Mouse (Mus musculus) neural tube, embryonic 12.5 days (tissue): ENCODE measurements around the gene Napb. TPM values are rescaled to one million over a fixed set of nuclear protein-coding genes. Genes with fewer than 3 reads are reported as not detected.
"Not testable (repeated sequence)": the region's sequence is repeated elsewhere in the genome, so short reads cannot be mapped to it uniquely, and the experiment has no call there.

Experiments
- ATAC-seq: fragments of 200-750 bp; cut with Nextera tagmentation; 2 replicates; pipeline ENCODE4 v1.8.0; 2017; ENCODE audit warnings: low read depth, mild to moderate bottlenecking, moderate TSS enrichment, moderate library complexity; ENCODE audit not compliant: low FRiP score
- H3K27ac ChIP-seq: fragments of 300-500 bp; sonication (generic); 2 replicates; pipeline ENCODE4 v1.5.1; 2016
- H3K27me3 ChIP-seq: fragments of 300-500 bp; sonication (generic); replicated peaks from 2 replicates; pipeline ENCODE4 v1.6.1; 2016; ENCODE audit warnings: mild to moderate bottlenecking
- H3K36me3 ChIP-seq: fragments of 300-500 bp; sonication (generic); 2 replicates; pipeline ENCODE4 v1.6.1; 2016; ENCODE audit warnings: mild to moderate bottlenecking
- H3K4me1 ChIP-seq: fragments of 300-500 bp; sonication (generic); 2 replicates; pipeline ENCODE4 v1.6.1; 2016
- H3K4me2 ChIP-seq: fragments of 300-500 bp; sonication (generic); replicated peaks from 2 replicates; pipeline ENCODE4 v1.6.1; 2016; ENCODE audit warnings: mild to moderate bottlenecking
- H3K4me3 ChIP-seq: fragments of 300-500 bp; sonication (generic); 2 replicates; pipeline ENCODE4 v1.5.1; 2016
- H3K9ac ChIP-seq: fragments of 300-500 bp; sonication (generic); 2 replicates; pipeline ENCODE4 v1.6.1; 2016; ENCODE audit warnings: mild to moderate bottlenecking
- H3K9me3 ChIP-seq: fragments of 300-500 bp; sonication (generic); 2 replicates; pipeline ENCODE4 v1.6.1; 2016; ENCODE audit warnings: mild to moderate bottlenecking
- WGBS: fragments of 180-500 bp; shearing (Covaris S2); methylation state at CpG from one replicate; pipeline ENCODE4 v1.1.7; 2016; 5-methylcytosine and 5-hydroxymethylcytosine counted together
- polyA plus RNA-seq: library from polyadenylated mRNA; unstranded; fragments of >200 nt; fragmentation: Nextera tagmentation; extraction: Ambion mirVana; gene quantifications from 2 replicates; pipeline ENCODE4 v1.2.1, GENCODE M21; 2016

Gene Napb
- 28.0 and 33.0 TPM in 2 replicates for polyA plus RNA-seq

GRCm38 (mm10) chr2:148732327-148733000, at the start of gene Napb:
Napb (minus strand) TSS chr2:148732467.
- H3K4me2 ChIP-seq = peak within 1 kb of the TSS; percentile 84
- H3K4me3 ChIP-seq = peak within 1 kb of the TSS; percentile 73
- ATAC-seq = peak; percentile 100
- 4% methylated on average over 18 of the region's 18 CpGs for WGBS
- H3K9me3 ChIP-seq = no peaks in the 10 kb centered on the region
- H3K27me3 ChIP-seq = no peaks in the 10 kb centered on the region
- H3K27ac ChIP-seq = no peak within 1 kb of the TSS
- peak within 1 kb of the TSS; percentile 83 for H3K9ac ChIP-seq
- H3K36me3 ChIP-seq = no peaks in the 10 kb centered on the region
- peaks cover 6% of the 10 kb centered on the region for H3K4me1 ChIP-seq

- Histone ChIP-seq H3K9me3 (no peaks in the 10 kb centered on the region), H3K27ac (no peak within 1 kb of the TSS), H3K4me2 (no peak within 1 kb of the TSS), H3K9ac (no peak within 1 kb of the TSS), H3K36me3 (no peaks in the 10 kb centered on the region), H3K27me3 (no peaks in the 10 kb centered on the region), H3K4me1 (no peaks in the 10 kb centered on the region), H3K4me3 (no peak within 1 kb of the TSS)
- ATAC-seq = no peak
- WGBS = 32% methylated on average over 1 of the region's 1 CpGs
Observed at GRCm38 (mm10) chr2:148781709-148782108, 49.4 kb upstream of the Napb start, which contains the start of gene 8030411F24Rik. 8030411F24Rik (plus strand) TSS chr2:148782009.

DNA sequence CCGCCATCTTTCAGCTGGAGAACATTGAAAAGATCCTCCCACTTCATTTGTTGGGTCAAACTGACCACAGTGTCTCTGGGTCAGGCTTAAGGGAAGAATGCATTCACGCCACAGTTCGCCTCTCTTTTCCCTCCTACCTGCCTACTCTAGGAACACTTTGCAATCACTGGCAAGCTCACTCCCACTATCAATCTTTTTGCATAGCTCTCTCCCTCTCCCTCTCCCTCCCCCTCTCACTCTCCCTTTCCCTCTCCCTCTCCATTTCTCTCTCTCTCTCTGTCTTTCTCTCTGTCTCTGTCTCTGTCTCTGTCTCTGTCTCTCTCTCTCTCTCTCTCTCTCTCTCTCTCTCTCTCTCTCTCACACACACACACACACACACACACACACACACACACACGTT, 39.1 kb upstream of the Napb start, which contains the start of gene Cst11:
Gene Cst11, minus strand, starts transcription at position 101 of the 400 bp plus-strand sequence.
- H3K36me3 ChIP-seq, H3K9ac ChIP-seq, ATAC-seq, H3K9me3 ChIP-seq, H3K4me1 ChIP-seq, H3K4me2 ChIP-seq, H3K27me3 ChIP-seq, H3K27ac ChIP-seq, H3K4me3 ChIP-seq: not testable (repeated sequence)
- 83% methylated on average over 4 of the region's 4 CpGs for WGBS

DNA sequence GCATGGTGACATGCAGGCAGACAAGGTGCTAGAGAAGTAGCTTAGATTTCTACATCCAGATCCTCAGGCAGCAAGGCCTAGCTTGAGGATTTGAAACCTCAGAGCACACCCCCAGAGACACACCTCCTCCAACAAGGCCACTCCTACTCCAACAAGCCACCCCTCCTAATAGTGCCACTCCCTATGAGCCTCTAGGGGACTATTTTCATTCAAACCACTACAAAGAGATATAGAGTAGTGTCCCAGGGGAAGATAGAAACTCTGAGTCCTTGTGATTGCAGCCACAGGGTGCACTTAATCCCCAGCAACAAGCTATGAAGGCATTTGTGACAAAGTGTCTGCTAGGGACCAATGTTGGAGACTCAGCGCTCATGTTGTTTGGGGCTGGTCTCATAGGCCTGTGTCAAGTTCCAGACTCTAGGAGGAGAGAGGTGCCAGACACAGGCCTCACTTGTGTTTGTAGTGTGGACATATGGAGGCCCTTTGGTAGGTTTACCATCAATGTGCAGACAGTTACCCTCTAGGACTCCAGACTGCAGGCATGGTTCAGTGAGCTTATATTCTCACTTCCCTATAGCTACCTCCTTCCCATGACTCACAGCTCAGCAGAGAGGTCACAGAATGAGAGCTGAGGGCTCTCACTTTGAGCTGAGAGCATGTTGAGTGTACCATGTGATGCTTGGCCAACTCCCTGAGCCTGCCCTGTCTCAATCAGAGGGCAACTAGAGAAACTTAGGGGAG, 31.6 kb upstream of the Napb start:
- Histone ChIP-seq H3K4me3 (no peak overlapping the region), H3K4me1 (no peaks in the 10 kb centered on the region), H3K9me3 (no peaks in the 10 kb centered on the region), H3K36me3 (no peaks in the 10 kb centered on the region), H3K27ac (no peak overlapping the region), H3K27me3 (no peaks in the 10 kb centered on the region), H3K4me2 (no peak overlapping the region), H3K9ac (no peak overlapping the region)
- no peak for ATAC-seq
- 89% methylated on average over 1 of the region's 1 CpGs for WGBS

GRCm38 (mm10) chr2:148754310-148754846, 22.1 kb upstream of the Napb start:
- 86% methylated on average over 1 of the region's 1 CpGs for WGBS
- Histone ChIP-seq H3K4me2 (no peak overlapping the region), H3K4me1 (no peaks in the 10 kb centered on the region), H3K27me3 (no peaks in the 10 kb centered on the region), H3K9me3 (no peaks in the 10 kb centered on the region), H3K36me3 (no peaks in the 10 kb centered on the region), H3K27ac (no peak overlapping the region), H3K9ac (no peak overlapping the region), H3K4me3 (no peak overlapping the region)
- no peak for ATAC-seq

DNA sequence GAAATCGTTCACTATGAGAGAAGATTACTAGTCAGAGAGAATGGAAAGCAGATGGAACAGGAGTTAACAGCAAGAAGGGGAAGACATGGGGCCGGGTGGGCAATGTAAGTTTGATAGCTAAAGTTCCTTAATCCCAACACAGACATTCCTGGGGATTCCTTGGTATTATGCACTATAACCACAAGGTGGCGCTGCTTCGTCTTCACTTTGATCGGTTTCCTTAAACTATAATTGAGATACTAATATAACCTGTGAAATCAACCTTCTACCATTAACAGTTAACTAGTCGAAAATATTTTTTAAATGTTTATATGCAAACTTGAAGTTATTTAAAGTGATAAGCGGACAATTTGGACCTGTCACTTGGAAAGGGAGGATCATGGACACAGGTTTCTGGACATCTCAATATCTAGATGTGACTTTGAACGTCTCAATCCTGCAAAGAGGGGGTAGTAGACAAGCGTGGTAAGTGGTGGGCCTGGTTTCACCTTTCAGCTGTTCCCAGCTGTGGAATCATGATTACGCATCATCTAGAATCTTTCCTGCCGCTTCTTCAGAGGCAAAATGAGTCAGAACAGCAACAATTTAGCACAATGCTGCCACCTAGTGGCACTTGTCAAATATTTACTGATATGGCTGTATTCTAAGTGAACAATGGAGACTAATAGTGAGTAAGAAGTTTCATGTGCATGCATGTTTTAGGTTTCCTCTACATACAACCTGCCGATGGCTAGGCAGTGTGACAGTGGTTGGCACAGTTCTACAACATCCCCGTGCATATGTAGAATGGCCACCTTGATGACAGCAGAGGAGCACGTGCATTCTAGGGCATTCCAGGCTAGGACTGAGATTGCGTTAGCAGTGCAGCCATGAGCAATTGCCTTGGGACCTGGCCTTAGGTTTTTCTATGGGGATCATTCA, 19.9 kb upstream of the Napb start:
- ATAC-seq = peak; percentile 86
- H3K9me3 ChIP-seq = no peaks in the 10 kb centered on the region
- no peak overlapping the region for H3K4me3 ChIP-seq
- H3K9ac ChIP-seq = 0 out of 2 replicates have a peak overlapping the region, but pooled peaks have one; percentile 33
- H3K36me3 ChIP-seq = no peaks in the 10 kb centered on the region
- H3K27me3 ChIP-seq = no peaks in the 10 kb centered on the region
- H3K4me1 ChIP-seq = no peaks in the 10 kb centered on the region
- peak overlapping the region; percentile 55 for H3K4me2 ChIP-seq
- H3K27ac ChIP-seq = no peak overlapping the region
- 18% methylated on average over 15 of the region's 15 CpGs for WGBS

DNA sequence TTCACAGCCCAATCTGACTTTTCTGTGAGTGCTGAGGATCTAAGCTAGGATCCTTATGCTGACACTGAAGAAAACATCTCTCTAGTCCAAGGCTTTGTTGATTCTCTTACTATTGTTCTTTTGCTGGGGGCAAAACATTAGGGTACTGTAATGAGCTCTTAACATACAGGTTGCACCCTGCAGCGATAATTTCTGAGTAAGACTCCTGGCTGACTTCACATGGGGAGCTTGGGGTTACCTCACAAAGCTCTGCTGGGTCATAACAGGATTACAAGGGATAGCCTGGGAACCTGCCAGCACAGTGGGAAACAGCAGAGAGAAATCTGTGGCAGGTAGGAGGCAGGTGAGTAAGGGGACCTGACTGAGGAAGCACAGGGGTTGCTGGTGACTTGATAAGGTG, 17.8 kb upstream of the Napb start, which contains the start of gene Cstl1:
Gene Cstl1, plus strand, starts transcription at position 301 of the 400 bp plus-strand sequence.
- WGBS = 79% methylated on average over 1 of the region's 1 CpGs
- H3K27ac ChIP-seq = no peak within 1 kb of the TSS
- H3K4me3 ChIP-seq = no peak within 1 kb of the TSS
- H3K36me3 ChIP-seq = no peaks in the 10 kb centered on the region
- no peak within 1 kb of the TSS for H3K9ac ChIP-seq
- no peaks in the 10 kb centered on the region for H3K27me3 ChIP-seq
- no peak for ATAC-seq
- H3K4me1 ChIP-seq = no peaks in the 10 kb centered on the region
- no peak within 1 kb of the TSS for H3K4me2 ChIP-seq
- H3K9me3 ChIP-seq = no peaks in the 10 kb centered on the region

- no peaks in the 10 kb centered on the region for H3K4me1 ChIP-seq
- H3K9ac ChIP-seq = no peak overlapping the region
- no peak overlapping the region for H3K4me3 ChIP-seq
- no peaks in the 10 kb centered on the region for H3K36me3 ChIP-seq
- WGBS = 88% methylated on average over 3 of the region's 3 CpGs
- ATAC-seq = no peak
- no peak overlapping the region for H3K27ac ChIP-seq
- H3K9me3 ChIP-seq = no peaks in the 10 kb centered on the region
- H3K4me2 ChIP-seq = no peak overlapping the region
- no peaks in the 10 kb centered on the region for H3K27me3 ChIP-seq
Observed at GRCm38 (mm10) chr2:148743846-148744407, 11.7 kb upstream of the Napb start.

GRCm38 (mm10) chr2:148743001-148743400, 10.7 kb upstream of the Napb start:
- 86% methylated on average over 3 of the region's 3 CpGs for WGBS
- H3K4me3 ChIP-seq = no peak overlapping the region
- H3K27ac ChIP-seq = no peak overlapping the region
- H3K27me3 ChIP-seq = no peaks in the 10 kb centered on the region
- H3K4me1 ChIP-seq = no peaks in the 10 kb centered on the region
- no peak overlapping the region for H3K9ac ChIP-seq
- H3K9me3 ChIP-seq = no peaks in the 10 kb centered on the region
- no peaks in the 10 kb centered on the region for H3K36me3 ChIP-seq
- no peak overlapping the region for H3K4me2 ChIP-seq
- ATAC-seq = no peak

GRCm38 (mm10) chr2:148731614-148732326, 497 bp downstream of the Napb start:
- Histone ChIP-seq H3K36me3 (no peaks in the 10 kb centered on the region), H3K27me3 (no peaks in the 10 kb centered on the region), H3K4me1 (peaks cover 6% of the 10 kb centered on the region), H3K4me3 (peak overlapping the region; percentile 73), H3K4me2 (peak overlapping the region; percentile 84), H3K27ac (no peak overlapping the region), H3K9me3 (no peaks in the 10 kb centered on the region), H3K9ac (peak overlapping the region; percentile 83)
- WGBS = 1% methylated on average over 35 of the region's 35 CpGs
- peak; percentile 83 for ATAC-seq
